Mouse (Mus musculus): Measurements from ENCODE around the gene Rad18. TPM values are rescaled to one million over a fixed set of nuclear protein-coding genes. Genes with fewer than 3 reads are reported as not detected.
A peak's percentile ranks its signal among the peaks of the same experiment; 100 is the strongest.

The Rad18 gene
- polyA plus RNA-seq, 1 experiment, result 32.9 TPM

DNA sequence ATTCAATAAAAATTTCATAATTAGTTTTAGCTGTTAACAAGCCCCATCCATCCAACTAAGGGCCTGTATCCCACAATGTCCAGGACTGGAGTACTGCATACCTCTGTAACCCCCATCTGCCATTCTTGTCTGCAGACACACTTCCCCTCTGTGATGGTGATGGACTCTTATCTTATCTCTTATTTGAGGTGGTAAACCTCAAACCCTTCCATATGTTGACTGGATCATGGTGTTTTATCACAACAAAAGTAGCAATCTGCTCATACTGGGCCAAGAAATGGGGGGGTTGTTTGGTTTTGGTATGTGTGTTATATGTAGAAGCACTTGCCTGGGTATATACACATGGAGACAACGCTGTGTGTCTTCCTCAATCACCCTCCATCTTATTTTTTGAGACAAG, 5.0 kb downstream of the Rad18 start:
- TF ChIP-seq POLR2A (IDR thresholded peaks at IDR 0.05; ENCODE audit: low read depth, low read length), result no peak
- TF ChIP-seq CTCF (IDR thresholded peaks at IDR 0.05; ENCODE audit: borderline replicate concordance, insufficient read depth, low read length), result no peak
- Histone ChIP-seq H3K4me1 (ENCODE audit: control insufficient read depth, insufficient read depth, low read length) (peaks cover 2% of the 10 kb centered on the region; the same call in 1 of the 2 replicates), H3K4me3 (ENCODE audit: insufficient read depth, low read length) (no peak overlapping the region), H3K27ac (ENCODE audit: insufficient read depth, low read length) (no peak overlapping the region)

DNA sequence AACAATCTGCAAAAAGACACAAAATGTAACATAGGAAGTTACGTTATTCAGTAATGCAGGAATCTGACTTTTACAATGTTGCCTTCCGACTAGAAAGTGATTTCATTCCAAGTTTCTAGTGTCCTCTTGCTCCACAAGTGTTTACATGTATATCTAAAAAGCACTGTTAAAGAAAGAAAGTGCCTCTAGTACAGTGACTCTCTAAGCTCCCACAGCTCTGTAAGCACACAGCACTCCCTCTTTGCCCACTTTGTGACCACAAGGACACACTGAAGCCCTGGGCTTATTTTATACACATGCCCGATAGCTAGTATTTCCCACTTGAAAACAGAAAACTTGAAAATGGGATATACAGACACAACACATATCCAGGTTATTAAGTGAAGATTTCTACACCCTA, 8.5 kb downstream of the Rad18 start:
- H3K27ac ChIP-seq (ENCODE audit: insufficient read depth, low read length), result no peak overlapping the region
- peaks cover 2% of the 10 kb centered on the region; the same call in 1 of the 2 replicates for H3K4me1 ChIP-seq (ENCODE audit: control insufficient read depth, insufficient read depth, low read length)
- H3K4me3 ChIP-seq (ENCODE audit: insufficient read depth, low read length), result no peak overlapping the region
- TF ChIP-seq POLR2A (IDR thresholded peaks at IDR 0.05; ENCODE audit: low read depth, low read length), result no peak
- no peak for TF ChIP-seq CTCF (IDR thresholded peaks at IDR 0.05; ENCODE audit: borderline replicate concordance, insufficient read depth, low read length)

GRCm38 (mm10) chr6:112686485-112686884, 10.0 kb downstream of the Rad18 start:
- TF ChIP-seq POLR2A (IDR thresholded peaks at IDR 0.05; ENCODE audit: low read depth, low read length) (no peak), CTCF (IDR thresholded peaks at IDR 0.05; ENCODE audit: borderline replicate concordance, insufficient read depth, low read length) (no peak)
- peak overlapping the region; percentile 44 for H3K27ac ChIP-seq (ENCODE audit: insufficient read depth, low read length)

GRCm38 (mm10) chr6:112684065-112684464, 12.4 kb downstream of the Rad18 start:
- no peak overlapping the region for H3K27ac ChIP-seq (ENCODE audit: insufficient read depth, low read length)
- TF ChIP-seq POLR2A (IDR thresholded peaks at IDR 0.05; ENCODE audit: low read depth, low read length) (no peak), CTCF (IDR thresholded peaks at IDR 0.05; ENCODE audit: borderline replicate concordance, insufficient read depth, low read length) (no peak)
- no peak overlapping the region for H3K4me3 ChIP-seq (ENCODE audit: insufficient read depth, low read length)
- peaks cover 2% of the 10 kb centered on the region; the same call in 1 of the 2 replicates for H3K4me1 ChIP-seq (ENCODE audit: control insufficient read depth, insufficient read depth, low read length)

More at GRCm38 (mm10) chr6:112686485-112686884, 10.0 kb downstream of the Rad18 start:
- no peak overlapping the region for H3K4me3 ChIP-seq (ENCODE audit: insufficient read depth, low read length)
- peaks cover 2% of the 10 kb centered on the region; the same call in 1 of the 2 replicates for H3K4me1 ChIP-seq (ENCODE audit: control insufficient read depth, insufficient read depth, low read length)

DNA sequence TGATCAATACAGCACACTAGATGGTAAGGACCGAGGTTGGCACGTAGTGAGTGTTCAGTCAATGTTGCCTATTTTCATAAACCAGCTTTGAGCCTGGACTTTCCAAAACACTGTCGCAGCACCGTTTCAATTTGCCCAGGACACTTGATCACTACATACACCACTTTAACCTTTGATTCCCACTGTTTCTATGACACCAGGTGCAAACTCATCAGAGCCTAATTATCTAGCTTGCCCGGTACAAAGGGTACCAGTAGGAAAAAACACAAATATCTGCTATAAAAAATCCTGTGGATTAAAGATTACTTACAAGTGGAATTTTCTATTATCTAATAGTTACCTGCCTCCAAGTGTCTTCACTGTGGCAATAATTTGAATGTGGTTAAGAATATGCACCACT, 64.4 kb downstream of the Rad18 start:
- TF ChIP-seq CTCF (IDR thresholded peaks at IDR 0.05; ENCODE audit: borderline replicate concordance, insufficient read depth, low read length) (no peak), POLR2A (IDR thresholded peaks at IDR 0.05; ENCODE audit: low read depth, low read length) (no peak)
- Histone ChIP-seq H3K4me1 (ENCODE audit: control insufficient read depth, insufficient read depth, low read length) (no peaks in the 10 kb centered on the region), H3K4me3 (ENCODE audit: insufficient read depth, low read length) (no peak overlapping the region), H3K27ac (ENCODE audit: insufficient read depth, low read length) (no peak overlapping the region)

GRCm38 (mm10) chr6:112630291-112630690, 66.2 kb downstream of the Rad18 start:
- H3K4me3 ChIP-seq (ENCODE audit: insufficient read depth, low read length), result no peak overlapping the region
- H3K4me1 ChIP-seq (ENCODE audit: control insufficient read depth, insufficient read depth, low read length), result no peaks in the 10 kb centered on the region
- TF ChIP-seq CTCF (IDR thresholded peaks at IDR 0.05; ENCODE audit: borderline replicate concordance, insufficient read depth, low read length), result no peak
- H3K27ac ChIP-seq (ENCODE audit: insufficient read depth, low read length), result no peak overlapping the region

GRCm38 (mm10) chr6:112628301-112628700, 68.2 kb downstream of the Rad18 start:
- no peak overlapping the region for H3K27ac ChIP-seq (ENCODE audit: insufficient read depth, low read length)

GRCm38 (mm10) chr6:112622321-112622720, 74.2 kb downstream of the Rad18 start:
- TF ChIP-seq POLR2A (IDR thresholded peaks at IDR 0.05; ENCODE audit: low read depth, low read length) (no peak), CTCF (IDR thresholded peaks at IDR 0.05; ENCODE audit: borderline replicate concordance, insufficient read depth, low read length) (no peak)
- no peak overlapping the region for H3K4me3 ChIP-seq (ENCODE audit: insufficient read depth, low read length)
- H3K4me1 ChIP-seq (ENCODE audit: control insufficient read depth, insufficient read depth, low read length), result no peaks in the 10 kb centered on the region
- H3K27ac ChIP-seq (ENCODE audit: insufficient read depth, low read length), result no peak overlapping the region

More at GRCm38 (mm10) chr6:112628301-112628700, 68.2 kb downstream of the Rad18 start:
- TF ChIP-seq CTCF (IDR thresholded peaks at IDR 0.05; ENCODE audit: borderline replicate concordance, insufficient read depth, low read length) (no peak), POLR2A (IDR thresholded peaks at IDR 0.05; ENCODE audit: low read depth, low read length) (no peak)
- H3K4me3 ChIP-seq (ENCODE audit: insufficient read depth, low read length), result no peak overlapping the region
- H3K4me1 ChIP-seq (ENCODE audit: control insufficient read depth, insufficient read depth, low read length), result no peaks in the 10 kb centered on the region

GRCm38 (mm10) chr6:112620027-112620426, 76.5 kb downstream of the Rad18 start:
- Histone ChIP-seq H3K27ac (ENCODE audit: insufficient read depth, low read length) (no peak overlapping the region), H3K4me1 (ENCODE audit: control insufficient read depth, insufficient read depth, low read length) (no peaks in the 10 kb centered on the region), H3K4me3 (ENCODE audit: insufficient read depth, low read length) (no peak overlapping the region)
- TF ChIP-seq CTCF (IDR thresholded peaks at IDR 0.05; ENCODE audit: borderline replicate concordance, insufficient read depth, low read length) (no peak), POLR2A (IDR thresholded peaks at IDR 0.05; ENCODE audit: low read depth, low read length) (no peak)

GRCm38 (mm10) chr6:112617728-112618318, 78.7 kb downstream of the Rad18 start:
- Histone ChIP-seq H3K4me3 (ENCODE audit: insufficient read depth, low read length) (no peak overlapping the region), H3K27ac (ENCODE audit: insufficient read depth, low read length) (no peak overlapping the region), H3K4me1 (ENCODE audit: control insufficient read depth, insufficient read depth, low read length) (no peaks in the 10 kb centered on the region)
- TF ChIP-seq CTCF (IDR thresholded peaks at IDR 0.05; ENCODE audit: borderline replicate concordance, insufficient read depth, low read length), result no peak
- TF ChIP-seq POLR2A (IDR thresholded peaks at IDR 0.05; ENCODE audit: low read depth, low read length), result no peak

Measured in embryonic fibroblast, embryonic 13.5 days (primary cell).